Mouse (Mus musculus): ENCODE measurements around the gene Sult2b1. TPM values are rescaled to one million over a fixed set of nuclear protein-coding genes. Genes with fewer than 3 reads are reported as not detected.
A peak's percentile ranks its signal among the peaks of the same experiment; 100 is the strongest.

Gene Sult2b1
- polyA plus RNA-seq, 1 experiment from 2014 or later, result 9.7 TPM

DNA sequence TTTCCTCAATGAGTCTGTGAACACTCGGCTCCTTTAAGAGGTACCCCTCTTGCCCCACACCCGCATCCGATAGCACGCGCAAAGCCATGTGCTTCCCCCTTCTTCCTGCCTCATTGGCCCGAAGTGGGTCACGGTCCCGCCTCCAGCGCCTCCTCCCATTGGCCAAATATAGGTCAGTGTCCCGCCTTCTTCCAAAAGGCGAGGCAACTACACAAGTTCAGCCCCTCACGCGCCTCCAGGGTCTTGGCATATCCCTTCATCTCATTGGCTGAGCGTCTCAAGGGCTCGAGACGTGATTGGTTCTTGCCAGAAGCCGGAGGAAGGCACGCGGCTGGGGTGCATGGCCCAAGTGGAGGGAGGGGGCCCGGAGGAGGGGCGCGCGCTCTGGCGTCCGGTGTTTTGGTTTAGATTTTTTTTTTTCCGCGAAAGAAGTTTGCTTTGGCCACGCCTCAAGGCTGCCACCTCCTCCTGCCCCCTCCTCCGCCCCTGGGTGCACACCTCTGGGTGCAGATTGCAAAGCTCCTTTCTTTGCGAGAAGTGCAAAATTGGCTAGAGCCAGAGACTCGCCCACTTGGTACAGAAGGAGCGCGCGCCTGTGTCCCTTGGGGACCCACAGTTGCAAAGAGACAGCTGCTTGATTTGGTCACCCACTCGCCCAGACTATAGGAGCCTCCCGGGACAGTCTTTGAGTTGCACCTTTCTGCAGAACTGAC, 79.6 kb downstream of the Sult2b1 start, which contains the start of gene Dbp:
Gene Dbp (plus strand): TSS at position 359 of the 713 bp plus-strand sequence.
- H3K4me2 ChIP-seq, result peak within 1 kb of the TSS; percentile 91
- ATAC-seq (replicated peaks), result peak; percentile 84
- H3K27me3 ChIP-seq (replicated peaks), result no peaks in the 10 kb centered on the region
- H3K4me3 ChIP-seq, result peak within 1 kb of the TSS; percentile 52
- peak within 1 kb of the TSS; percentile 89 for H3K27ac ChIP-seq
- H3K9ac ChIP-seq, result peak within 1 kb of the TSS; percentile 68
- peaks cover 82% of the 10 kb centered on the region for H3K4me1 ChIP-seq
- H3K36me3 ChIP-seq (replicated peaks), result no peaks in the 10 kb centered on the region
- 0% methylated on average over 36 of the region's 36 CpGs for WGBS
- H3K9me3 ChIP-seq, result no peaks in the 10 kb centered on the region

DNA sequence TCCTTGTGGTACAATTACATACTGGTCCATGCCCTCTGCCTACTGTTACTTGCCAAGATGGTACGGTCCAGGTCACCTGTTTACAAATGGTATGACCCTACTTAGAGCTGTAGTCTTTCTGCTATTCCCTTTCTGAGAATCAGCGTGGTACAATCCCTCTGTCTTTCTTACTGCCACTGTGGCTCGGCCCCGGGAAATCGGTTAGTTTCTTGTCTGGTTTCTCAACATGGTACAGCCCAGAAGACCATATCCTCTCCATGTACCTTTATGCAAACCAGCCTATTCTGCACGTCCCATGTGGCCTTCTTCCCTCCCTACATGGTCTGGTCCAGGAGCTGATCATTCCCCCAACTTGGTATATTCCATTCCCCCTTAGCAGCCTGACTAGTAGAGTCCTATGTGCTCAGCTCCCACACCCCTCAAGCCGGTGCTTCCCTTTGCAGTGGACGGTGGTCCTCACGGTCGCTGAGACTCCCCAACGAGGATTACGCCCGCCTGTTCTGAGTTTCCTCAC, 80.4 kb downstream of the Sult2b1 start:
- peak; percentile 68 for ATAC-seq (replicated peaks)
- Histone ChIP-seq H3K27me3 (replicated peaks) (no peaks in the 10 kb centered on the region), H3K4me3 (peak overlapping the region; percentile 52), H3K9ac (peak overlapping the region; percentile 48), H3K36me3 (replicated peaks) (no peaks in the 10 kb centered on the region), H3K4me1 (peaks cover 79% of the 10 kb centered on the region), H3K27ac (peak overlapping the region; percentile 89), H3K9me3 (no peaks in the 10 kb centered on the region), H3K4me2 (peak overlapping the region; percentile 91)
- WGBS, result under 1% methylated on average over 13 of the region's 13 CpGs

DNA sequence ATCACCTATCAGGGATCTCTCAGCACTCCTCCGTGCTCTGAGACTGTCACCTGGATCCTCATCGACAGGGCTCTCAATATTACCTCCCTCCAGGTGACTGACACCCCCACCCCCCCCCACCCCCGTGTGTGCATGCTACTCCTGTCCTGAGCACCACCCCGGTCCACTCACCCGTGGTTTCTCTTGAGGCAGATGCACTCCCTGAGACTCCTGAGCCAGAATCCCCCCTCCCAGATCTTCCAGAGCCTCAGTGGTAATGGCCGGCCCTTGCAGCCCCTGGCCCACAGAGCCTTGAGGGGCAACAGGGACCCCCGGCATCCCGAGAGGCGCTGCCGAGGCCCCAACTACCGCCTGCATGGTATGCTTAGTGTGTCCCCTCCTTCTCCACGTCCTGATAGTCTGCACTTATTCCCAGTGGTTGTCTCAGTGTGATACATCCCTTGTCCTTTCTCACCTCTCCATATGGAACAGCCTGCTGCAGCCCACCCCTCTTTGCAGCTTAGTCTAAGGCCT, 80.9 kb downstream of the Sult2b1 start:
- peak overlapping the region; percentile 52 for H3K4me3 ChIP-seq
- no peak for ATAC-seq (replicated peaks)

DNA sequence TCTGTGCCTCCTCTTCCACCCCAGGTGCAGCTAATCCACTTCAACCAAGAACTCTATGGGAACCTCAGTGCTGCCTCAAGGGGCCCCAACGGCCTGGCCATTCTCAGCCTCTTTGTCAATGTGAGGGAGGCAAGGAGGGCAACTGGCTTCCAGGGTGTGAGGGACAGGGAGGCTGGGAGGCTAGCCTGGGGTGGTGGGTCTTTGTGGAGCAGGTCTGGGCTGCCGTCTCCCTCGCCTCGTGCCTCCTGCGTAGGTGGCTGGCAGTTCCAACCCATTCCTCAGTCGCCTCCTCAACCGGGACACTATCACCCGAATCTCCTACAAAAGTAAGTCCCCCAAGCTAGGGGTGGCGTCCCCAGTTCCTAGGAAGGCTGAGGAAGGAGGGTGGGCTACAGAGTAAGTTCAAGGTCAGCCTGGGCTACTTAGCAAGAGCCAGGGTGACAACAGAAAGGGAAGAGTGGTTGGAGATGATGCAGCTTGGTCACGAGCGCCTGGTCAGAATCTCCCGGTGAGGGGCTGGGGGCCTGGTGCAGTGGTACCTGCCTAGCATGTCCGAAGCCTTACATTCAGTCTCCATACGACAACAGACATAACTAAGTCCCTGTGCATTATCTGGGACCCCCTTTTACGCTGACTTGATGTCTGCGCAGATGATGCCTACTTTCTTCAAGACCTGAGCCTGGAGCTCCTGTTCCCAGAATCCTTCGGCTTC, 81.5 kb downstream of the Sult2b1 start:
- Histone ChIP-seq H3K36me3 (replicated peaks) (no peaks in the 10 kb centered on the region), H3K4me1 (peaks cover 77% of the 10 kb centered on the region), H3K9ac (peak overlapping the region; percentile 48; the same call in 1 of the 2 replicates), H3K9me3 (no peaks in the 10 kb centered on the region), H3K4me2 (peak overlapping the region; percentile 91), H3K27ac (peak overlapping the region; percentile 89), H3K4me3 (peak overlapping the region; percentile 52), H3K27me3 (replicated peaks) (no peaks in the 10 kb centered on the region)
- ATAC-seq (replicated peaks), result no peak
- 92% methylated on average over 17 of the region's 17 CpGs for WGBS

More for the DNA sequence above, 80.9 kb downstream of the Sult2b1 start:
- peak overlapping the region; percentile 48 for H3K9ac ChIP-seq
- H3K27me3 ChIP-seq (replicated peaks), result no peaks in the 10 kb centered on the region
- peaks cover 79% of the 10 kb centered on the region for H3K4me1 ChIP-seq
- H3K9me3 ChIP-seq, result no peaks in the 10 kb centered on the region
- H3K36me3 ChIP-seq (replicated peaks), result no peaks in the 10 kb centered on the region
- 35% methylated on average over 12 of the region's 12 CpGs for WGBS
- H3K27ac ChIP-seq, result peak overlapping the region; percentile 89
- H3K4me2 ChIP-seq, result peak overlapping the region; percentile 91

DNA sequence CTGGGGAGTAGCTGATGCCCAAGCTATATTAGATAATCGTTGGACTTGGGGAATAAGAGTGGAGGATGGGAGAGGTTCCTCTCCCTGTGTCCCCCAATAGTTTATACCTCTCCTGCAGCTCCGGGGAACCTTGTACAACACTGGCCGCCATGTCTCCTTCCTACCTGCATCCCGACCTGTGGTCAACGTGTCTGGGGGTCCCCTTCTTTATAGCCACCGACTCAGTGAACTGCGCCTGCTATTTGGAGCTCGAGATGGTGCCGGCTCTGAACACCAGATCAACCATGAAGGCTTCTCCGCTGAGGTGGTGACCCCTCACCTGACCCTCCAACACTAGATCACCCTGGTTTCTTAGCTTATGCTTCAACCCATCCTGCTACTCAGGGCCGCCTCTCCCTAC, 82.2 kb downstream of the Sult2b1 start:
- H3K4me3 ChIP-seq, result no peak overlapping the region
- H3K9me3 ChIP-seq, result no peaks in the 10 kb centered on the region
- no peaks in the 10 kb centered on the region for H3K27me3 ChIP-seq (replicated peaks)
- H3K9ac ChIP-seq, result no peak overlapping the region
- no peak overlapping the region for H3K27ac ChIP-seq
- WGBS, result 93% methylated on average over 11 of the region's 11 CpGs
- H3K4me2 ChIP-seq, result peak overlapping the region; percentile 91; the same call in 1 of the 2 replicates
- ATAC-seq (replicated peaks), result no peak
- H3K4me1 ChIP-seq, result peaks cover 70% of the 10 kb centered on the region
- H3K36me3 ChIP-seq (replicated peaks), result no peaks in the 10 kb centered on the region

DNA sequence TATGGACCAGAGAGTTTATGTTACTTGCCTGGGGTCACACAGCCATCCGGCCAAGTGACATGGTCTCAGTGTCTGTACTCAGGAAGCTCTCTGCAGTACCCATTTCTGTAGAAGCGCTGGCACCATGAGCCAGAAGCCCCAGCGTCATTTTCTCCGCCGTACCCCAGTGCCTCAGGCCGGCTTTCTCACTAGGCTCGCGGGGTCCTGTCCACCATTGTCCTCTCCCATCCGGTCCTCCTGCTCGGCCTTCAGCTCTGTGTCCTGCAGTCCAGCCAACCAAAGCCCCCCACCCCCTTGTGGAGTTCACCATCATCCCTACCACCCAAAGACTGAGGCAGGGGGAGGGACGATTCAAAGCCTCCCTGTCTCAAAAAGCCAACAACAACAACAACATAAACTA, 82.9 kb downstream of the Sult2b1 start:
- Histone ChIP-seq H3K27ac (no peak overlapping the region), H3K9ac (peak overlapping the region; percentile 7; the same call in 1 of the 2 replicates), H3K9me3 (no peaks in the 10 kb centered on the region), H3K4me2 (peak overlapping the region; percentile 88), H3K36me3 (replicated peaks) (no peaks in the 10 kb centered on the region), H3K4me1 (peaks cover 63% of the 10 kb centered on the region), H3K27me3 (replicated peaks) (no peaks in the 10 kb centered on the region), H3K4me3 (no peak overlapping the region)
- ATAC-seq (replicated peaks), result no peak
- WGBS, result 84% methylated on average over 11 of the region's 11 CpGs

DNA sequence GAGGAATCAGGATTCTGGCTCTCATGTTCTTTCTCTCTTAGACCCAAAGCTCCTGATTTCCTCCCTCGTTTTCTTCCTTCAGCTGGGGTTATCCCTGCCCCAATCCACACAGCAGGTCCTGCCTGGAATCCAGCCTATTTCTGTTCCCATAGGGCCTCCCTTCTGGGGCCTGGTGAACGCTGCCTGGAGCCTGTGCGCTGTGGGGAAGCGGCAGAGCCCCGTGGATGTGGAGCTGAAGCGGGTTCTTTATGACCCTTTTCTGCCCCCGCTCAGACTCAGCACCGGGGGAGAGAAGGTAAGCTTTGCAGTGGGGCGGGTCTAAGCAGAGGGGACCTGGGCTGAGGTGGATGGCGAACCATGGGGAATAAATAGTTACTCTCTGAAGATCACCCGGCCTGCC, 83.4 kb downstream of the Sult2b1 start:
- WGBS, result 25% methylated on average over 11 of the region's 11 CpGs

DNA sequence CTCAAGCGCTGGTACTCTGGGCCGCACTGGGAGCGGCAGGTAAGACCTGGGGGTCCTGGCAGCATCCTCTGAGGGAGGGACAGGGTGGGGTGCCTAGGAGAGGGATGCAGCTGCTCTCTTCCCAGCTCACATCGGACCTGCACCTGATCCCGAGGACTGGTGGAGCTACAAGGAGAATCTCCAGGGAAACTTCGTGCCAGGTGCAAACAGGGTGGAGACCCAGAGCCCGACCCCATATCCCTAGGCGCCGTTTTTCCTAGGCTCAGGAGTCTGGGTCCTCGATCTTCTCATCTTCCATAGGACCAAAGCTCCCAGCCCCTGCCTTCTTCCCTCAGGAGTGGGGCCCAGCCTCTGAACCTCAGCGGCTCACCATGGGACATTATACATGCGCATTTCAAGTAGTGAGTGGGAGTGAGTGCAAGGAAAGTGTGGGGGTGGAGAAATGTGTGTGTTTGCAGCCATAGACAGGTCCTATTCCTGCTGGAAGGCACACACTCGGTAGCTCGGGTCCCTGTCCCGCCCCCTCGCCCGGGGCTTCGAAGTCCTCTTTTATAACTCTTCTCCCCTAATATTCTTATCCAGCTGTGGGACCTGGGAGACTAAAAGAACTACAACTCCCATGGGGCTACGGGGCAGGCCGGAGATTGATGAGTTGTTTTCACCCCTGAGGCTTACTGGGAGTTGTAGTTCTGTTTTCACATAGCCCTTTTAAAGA, 84.0 kb downstream of the Sult2b1 start:
- Histone ChIP-seq H3K27me3 (replicated peaks) (no peaks in the 10 kb centered on the region), H3K36me3 (replicated peaks) (no peaks in the 10 kb centered on the region), H3K4me3 (peak overlapping the region; percentile 55), H3K27ac (peak overlapping the region; percentile 85), H3K4me2 (peak overlapping the region; percentile 88), H3K9me3 (no peaks in the 10 kb centered on the region), H3K9ac (peak overlapping the region; percentile 74), H3K4me1 (peaks cover 52% of the 10 kb centered on the region)
- peak; percentile 5 for ATAC-seq (replicated peaks)
- WGBS, result under 1% methylated on average over 20 of the region's 20 CpGs

More for the DNA sequence above, 83.4 kb downstream of the Sult2b1 start:
- H3K4me2 ChIP-seq, result peak overlapping the region; percentile 88
- H3K27me3 ChIP-seq (replicated peaks), result no peaks in the 10 kb centered on the region
- peak overlapping the region; percentile 85 for H3K27ac ChIP-seq
- peak overlapping the region; percentile 55 for H3K4me3 ChIP-seq
- no peaks in the 10 kb centered on the region for H3K9me3 ChIP-seq
- H3K36me3 ChIP-seq (replicated peaks), result no peaks in the 10 kb centered on the region
- peak overlapping the region; percentile 7; the same call in 1 of the 2 replicates for H3K9ac ChIP-seq
- ATAC-seq (replicated peaks), result no peak
- H3K4me1 ChIP-seq, result peaks cover 58% of the 10 kb centered on the region

DNA sequence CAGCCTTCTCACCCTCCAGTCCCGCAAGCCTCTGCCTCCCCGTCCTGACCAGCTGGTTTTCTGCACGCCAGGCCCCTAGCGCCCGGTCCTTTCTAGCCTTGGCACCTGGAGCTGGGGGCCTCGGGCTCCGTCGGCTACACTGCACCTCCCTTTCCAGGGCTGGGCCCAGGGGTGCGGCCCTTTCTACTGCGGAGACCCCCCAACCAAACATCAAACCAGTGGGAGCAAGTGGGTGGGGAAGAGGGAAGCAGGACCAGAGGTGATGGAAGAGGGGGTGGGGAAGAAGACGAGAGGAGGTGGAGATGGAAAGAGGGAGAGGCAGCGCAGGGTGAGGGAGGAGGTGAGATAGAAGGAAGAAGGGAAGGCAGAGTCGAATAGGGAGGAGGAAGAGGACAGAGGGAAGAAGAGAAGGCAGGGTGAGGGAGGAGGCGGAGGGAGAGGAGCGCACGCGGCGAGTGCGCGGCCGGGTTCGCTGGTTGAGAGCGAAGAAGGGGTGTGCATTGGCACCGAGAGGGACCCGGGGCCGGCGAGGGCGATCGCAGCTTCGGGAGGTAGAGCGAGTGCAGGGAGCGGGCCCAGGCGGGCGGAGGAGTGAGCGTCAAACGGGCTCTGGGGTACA, 84.8 kb downstream of the Sult2b1 start, which contains the start of gene Car11:
Gene Car11 (plus strand): TSS at position 321 of the 619 bp plus-strand sequence.
- WGBS, result 1% methylated on average over 36 of the region's 36 CpGs
- Histone ChIP-seq H3K36me3 (replicated peaks) (no peaks in the 10 kb centered on the region), H3K4me3 (peak within 1 kb of the TSS; percentile 55), H3K9ac (peak within 1 kb of the TSS; percentile 74), H3K27ac (peak within 1 kb of the TSS; percentile 85), H3K27me3 (replicated peaks) (no peaks in the 10 kb centered on the region), H3K4me2 (peak within 1 kb of the TSS; percentile 88), H3K4me1 (peaks cover 47% of the 10 kb centered on the region), H3K9me3 (no peaks in the 10 kb centered on the region)
- peak; percentile 4; the same call in 1 of the 2 replicates for ATAC-seq (replicated peaks)

DNA sequence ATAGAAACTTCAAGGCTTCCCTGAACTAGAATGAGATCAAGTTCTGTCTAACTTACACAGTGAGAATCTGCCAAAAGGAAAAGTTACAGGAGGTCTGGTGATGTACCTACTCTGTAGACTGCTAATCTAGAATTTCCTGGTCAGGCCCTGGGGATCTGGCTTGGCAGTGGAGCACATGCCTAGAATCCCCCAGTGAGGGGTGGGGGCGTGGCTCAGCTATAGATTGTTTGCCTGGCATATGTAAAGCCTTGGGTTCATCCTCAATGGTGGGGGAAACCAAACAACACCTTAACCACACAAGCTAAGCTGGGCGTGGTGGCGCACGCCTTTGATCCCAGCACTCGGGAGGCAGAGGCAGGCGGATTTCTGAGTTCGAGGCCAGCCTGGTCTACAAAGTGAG, 86.6 kb downstream of the Sult2b1 start:
- no peak for ATAC-seq (replicated peaks)

DNA sequence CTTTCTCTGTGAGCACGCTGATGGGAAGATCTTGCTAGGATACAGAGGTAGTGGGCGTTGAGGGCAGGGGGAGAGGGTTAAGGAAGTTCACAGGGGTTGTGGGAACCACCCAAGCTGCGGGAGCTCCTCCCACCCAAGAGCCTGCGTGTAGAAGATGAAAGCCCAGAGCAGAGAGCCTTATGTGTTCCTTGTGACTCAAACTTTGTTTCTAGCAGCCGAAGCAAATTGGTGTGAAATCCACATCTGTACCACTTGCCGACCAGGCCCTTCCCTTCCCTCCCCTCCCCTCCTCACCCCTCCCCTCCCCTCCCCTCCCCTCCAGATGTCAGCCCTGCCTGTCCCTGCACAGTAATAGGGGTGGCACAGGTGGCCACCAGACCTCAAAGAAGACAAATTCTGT, 89.4 kb downstream of the Sult2b1 start:
- no peak for ATAC-seq (replicated peaks)
- Histone ChIP-seq H3K4me1 (peaks cover 16% of the 10 kb centered on the region; the same call in 1 of the 2 replicates), H3K27ac (no peak overlapping the region), H3K27me3 (replicated peaks) (no peaks in the 10 kb centered on the region), H3K36me3 (replicated peaks) (no peaks in the 10 kb centered on the region), H3K4me3 (no peak overlapping the region), H3K9ac (no peak overlapping the region), H3K9me3 (no peaks in the 10 kb centered on the region), H3K4me2 (no peak overlapping the region)
- WGBS, result 25% methylated on average over 6 of the region's 6 CpGs

More for the DNA sequence above, 86.6 kb downstream of the Sult2b1 start:
- Histone ChIP-seq H3K4me3 (no peak overlapping the region), H3K9me3 (no peaks in the 10 kb centered on the region), H3K9ac (no peak overlapping the region), H3K4me2 (no peak overlapping the region), H3K27ac (no peak overlapping the region), H3K27me3 (replicated peaks) (no peaks in the 10 kb centered on the region), H3K36me3 (replicated peaks) (no peaks in the 10 kb centered on the region), H3K4me1 (peaks cover 37% of the 10 kb centered on the region)
- WGBS, result 86% methylated on average over 7 of the region's 7 CpGs

All from midbrain, embryonic 15.5 days (tissue).